Mouse (Mus musculus): ENCODE data around the gene Celf2.

Celf2 gene

DNA sequence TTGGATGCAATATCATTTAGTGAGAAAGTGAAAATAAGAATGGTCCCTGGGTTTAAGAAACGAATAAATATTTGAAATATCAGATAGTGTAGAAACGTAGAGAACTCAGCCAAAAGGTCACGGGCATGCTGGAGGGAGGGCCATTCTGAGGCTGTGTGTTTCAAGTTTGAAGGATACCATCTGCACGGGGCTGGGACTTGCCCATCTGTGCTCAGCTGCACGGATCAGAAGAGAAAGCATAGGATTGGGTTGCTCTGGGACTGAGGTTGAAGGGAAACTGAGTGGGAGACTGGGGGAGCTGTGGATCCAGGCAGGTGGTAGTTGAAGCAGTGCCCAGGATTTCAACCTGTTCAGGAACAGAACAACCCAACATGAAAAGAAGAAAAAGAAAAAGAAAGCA lies 483.8 kb downstream of the Celf2 start:
- no peak for TF ChIP-seq GATA4 (IDR thresholded peaks at IDR 0.05; ENCODE audit: insufficient replicate concordance, low read length)

DNA sequence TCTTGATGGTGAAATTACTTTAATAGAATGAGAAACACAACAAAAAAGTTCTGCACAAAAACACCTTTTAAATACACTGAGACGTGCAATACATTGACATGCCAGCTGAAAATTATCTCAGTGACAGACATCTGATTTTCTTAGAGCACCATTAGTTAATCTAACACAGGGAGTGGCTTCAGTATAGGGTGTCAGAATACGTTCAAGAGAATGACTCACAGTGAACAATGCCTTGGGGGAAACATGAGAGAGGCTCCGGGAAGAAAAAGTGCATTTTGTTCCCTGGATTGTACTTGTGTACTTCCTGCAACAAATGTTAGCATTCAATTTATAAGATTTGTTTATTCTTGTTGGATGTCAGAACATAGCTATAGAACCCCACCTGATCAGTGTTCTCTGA lies 487.2 kb downstream of the Celf2 start:
- TF ChIP-seq GATA4 (IDR thresholded peaks at IDR 0.05; ENCODE audit: insufficient replicate concordance, low read length): no peak

DNA sequence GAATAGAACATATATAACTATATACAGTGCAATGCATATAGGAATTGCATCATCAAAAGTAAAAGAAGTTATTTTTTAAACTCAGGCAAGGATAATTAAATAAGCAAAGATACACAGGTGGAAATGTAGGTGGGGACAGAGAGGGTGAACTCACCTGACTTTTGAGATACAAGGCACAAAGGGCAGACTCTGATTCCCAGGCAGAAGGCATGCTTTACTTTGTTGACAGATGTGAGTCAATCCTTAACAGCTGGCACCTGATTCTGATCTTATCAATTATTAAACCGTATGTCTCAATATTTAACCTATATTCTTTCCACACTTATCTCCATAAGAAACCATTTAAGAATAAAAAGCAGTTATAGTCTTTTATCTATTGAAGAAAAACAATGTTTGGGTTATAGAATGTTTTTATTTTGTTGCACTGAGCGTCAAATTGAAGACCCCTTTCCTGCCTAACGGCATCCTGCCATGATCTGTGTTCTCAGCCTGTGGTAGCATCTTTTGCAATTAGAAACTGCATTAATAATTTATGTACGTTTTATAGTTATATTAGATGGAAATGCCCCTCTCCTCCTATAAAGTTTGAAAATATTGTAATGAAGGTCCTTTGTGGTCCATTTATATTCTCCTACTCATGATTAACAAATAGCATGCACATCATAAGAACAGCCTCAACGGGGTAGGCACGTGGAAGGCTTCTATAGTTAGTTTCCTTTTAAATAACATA lies 491.8 kb downstream of the Celf2 start:
- TF ChIP-seq GATA4 (IDR thresholded peaks at IDR 0.05; ENCODE audit: insufficient replicate concordance, low read length): no peak

DNA sequence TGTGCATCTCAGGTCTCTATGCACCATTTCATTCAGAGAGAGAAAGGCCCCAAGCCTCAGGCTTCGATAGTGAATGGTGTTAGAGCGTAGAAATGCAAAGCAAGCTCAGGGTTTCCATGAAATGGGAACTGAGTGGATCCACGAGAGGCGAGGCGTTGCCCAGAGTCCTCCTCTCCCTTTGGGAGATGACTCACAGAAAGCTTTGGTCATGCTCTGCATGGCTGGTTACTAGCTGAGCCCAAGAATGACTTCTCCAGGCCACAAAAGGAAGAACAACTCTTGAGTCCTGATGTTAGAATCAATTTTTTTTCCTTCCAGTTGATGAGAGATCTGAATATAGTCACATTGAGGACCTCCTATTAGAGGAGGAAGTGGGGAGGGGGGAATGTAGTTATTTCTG lies 496.2 kb downstream of the Celf2 start:
- TF ChIP-seq GATA4 (IDR thresholded peaks at IDR 0.05; ENCODE audit: insufficient replicate concordance, low read length): no peak

DNA sequence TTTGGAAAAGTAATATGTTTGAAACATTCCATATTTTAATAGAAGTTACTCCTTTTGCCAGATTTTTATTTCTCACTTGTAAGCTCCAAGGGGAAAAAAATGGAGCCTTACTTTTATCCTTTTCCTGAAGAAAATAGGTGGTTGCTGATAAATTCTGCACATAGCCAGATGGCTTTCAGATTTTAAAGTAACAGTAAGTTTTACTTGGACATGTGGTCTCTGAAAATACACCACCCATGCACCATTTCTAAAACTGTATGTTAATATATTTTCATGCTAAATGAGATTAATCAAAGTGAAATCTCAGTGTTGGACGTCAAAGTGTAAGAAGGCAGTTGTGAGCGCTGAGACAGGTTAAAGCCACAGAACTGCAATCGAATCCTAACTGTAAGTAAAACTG lies 502.5 kb downstream of the Celf2 start:
- no peak for TF ChIP-seq GATA4 (IDR thresholded peaks at IDR 0.05; ENCODE audit: insufficient replicate concordance, low read length)

DNA sequence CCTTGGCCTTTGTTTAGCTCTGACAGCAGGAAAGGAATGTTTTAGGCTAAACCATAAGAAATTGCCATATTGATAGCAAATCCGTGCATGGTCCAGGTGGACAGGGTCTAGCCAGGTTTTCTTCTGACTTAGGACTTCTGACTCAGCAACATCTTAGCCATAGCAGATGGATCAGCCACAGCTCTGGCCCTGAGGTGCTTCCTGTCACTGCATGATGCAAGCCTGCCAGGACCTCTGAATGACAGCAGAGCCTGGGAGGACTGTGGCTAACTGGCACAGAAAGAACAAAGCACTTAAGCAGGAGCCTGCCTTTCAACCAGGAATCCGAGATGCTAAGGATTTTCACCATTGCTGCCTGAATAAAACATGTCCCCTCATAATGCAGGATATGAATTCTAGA lies 507.4 kb downstream of the Celf2 start:
- no peak for TF ChIP-seq GATA4 (IDR thresholded peaks at IDR 0.05; ENCODE audit: insufficient replicate concordance, low read length)

DNA sequence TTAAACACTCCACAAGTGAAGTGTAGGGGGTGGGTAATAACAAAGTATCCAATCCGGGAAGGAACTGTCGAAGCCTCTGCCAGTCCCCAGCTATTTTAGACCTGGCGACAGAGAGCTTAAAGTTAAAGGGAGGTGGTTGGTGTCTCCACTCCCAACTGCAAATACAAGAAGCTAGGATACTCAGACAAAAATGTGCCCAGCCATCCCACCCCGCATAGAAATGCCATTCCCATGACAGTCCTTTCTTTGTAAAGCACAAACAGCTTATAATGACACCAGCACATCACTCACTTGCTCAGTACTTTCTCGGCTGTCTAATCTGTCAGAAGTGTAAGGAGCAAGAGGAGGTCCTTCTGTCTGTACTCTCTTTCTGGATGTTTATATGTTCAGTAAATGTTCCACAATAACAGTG lies 518.3 kb downstream of the Celf2 start:
- no peak for TF ChIP-seq GATA4 (IDR thresholded peaks at IDR 0.05; ENCODE audit: insufficient replicate concordance, low read length)

DNA sequence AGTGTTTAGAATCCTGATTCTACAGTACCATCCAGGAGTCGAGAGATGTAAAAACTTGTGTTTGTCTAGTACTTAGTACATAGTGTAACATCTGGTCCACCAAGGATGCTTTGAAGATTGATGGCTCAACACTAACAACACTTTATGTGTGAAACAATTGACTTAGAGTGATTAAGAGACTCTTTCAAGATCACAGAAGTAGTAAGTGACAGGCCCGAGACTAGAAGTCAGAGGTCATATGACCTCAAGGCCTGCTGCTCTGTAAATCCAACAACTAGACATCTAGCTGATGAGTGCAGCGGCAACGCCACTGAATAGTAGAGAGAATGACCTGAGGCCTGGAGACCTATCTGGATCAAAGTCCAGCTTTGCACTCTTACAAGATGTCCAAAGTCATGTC lies 523.7 kb downstream of the Celf2 start:
- no peak for TF ChIP-seq GATA4 (IDR thresholded peaks at IDR 0.05; ENCODE audit: insufficient replicate concordance, low read length)

DNA sequence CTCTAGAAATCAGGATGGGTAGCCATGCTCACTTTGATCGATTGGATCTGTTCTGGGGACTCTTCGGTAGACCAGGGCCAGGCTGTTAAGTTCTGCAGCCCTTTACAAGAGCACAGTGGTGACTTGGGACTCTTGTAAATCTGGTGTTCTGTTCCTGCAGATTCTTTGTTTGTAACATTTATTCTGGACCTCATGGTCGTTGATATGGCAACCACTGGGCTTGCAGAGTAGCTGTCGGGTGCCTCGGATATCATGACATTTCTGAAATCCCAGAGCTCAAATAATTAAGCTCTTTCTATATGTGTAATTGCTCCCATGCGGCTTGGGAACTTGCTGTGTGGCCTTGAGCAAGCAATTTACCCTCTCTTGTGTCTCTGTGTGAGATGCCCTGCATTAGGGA lies 525.5 kb downstream of the Celf2 start:
- TF ChIP-seq GATA4 (IDR thresholded peaks at IDR 0.05; ENCODE audit: insufficient replicate concordance, low read length): no peak

DNA sequence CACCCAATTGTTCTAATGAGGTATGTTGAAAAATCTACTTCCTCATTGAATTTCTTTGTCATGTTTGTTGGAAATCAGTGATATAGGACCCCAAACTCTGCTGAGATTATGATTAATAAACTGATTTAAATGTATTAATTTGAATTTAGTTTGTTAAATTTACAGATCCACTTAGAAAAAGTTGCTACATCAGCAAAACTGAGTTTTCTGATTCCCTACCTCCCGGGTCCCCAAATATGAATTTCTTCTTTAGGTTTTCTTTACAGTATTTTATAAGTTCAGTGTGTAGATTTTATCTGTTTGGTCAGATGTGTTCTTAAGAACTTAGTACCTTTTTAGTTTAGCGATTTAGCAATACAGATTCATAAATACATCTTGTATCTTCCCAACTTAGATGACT lies 533.1 kb downstream of the Celf2 start:
- TF ChIP-seq GATA4 (IDR thresholded peaks at IDR 0.05; ENCODE audit: insufficient replicate concordance, low read length): no peak

DNA sequence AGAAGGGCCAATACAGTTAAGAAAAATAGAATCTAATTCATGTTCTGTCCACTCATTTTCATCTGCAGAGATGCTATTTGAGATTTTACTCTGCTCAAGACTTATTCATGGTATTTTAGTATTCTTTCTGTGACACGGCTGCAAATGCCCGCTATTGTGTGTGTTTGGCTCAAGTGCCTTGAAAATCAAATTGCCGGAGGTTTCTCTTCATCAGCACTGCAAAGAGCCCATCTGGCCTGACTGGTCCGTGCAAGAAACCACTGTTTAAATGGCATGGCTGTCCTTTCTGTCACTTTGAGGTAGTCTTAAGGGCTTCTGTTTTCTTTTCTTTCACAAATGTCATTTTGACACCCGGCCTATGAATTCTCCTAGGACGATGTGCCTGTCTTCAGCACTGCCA lies 540.1 kb downstream of the Celf2 start:
- no peak for TF ChIP-seq GATA4 (IDR thresholded peaks at IDR 0.05; ENCODE audit: insufficient replicate concordance, low read length)

DNA sequence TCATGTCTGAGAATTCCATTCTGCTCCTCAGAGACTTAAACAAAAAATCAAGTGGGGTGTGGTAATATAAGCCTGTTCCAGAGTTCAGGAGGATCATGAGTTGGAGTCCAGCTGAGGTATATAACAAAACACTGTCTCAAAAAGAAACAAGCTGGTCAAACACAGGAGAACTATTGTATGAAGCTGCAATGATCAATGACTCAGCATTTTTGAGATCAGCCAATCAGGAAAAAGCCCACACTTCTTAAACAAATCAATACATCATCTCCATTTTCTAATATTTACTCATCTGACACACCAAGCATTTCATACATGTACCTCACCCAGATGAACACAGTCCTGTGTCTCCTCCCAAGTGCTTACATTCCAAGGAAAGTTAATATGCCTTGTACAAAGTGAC lies 544.1 kb downstream of the Celf2 start:
- no peak for TF ChIP-seq GATA4 (IDR thresholded peaks at IDR 0.05; ENCODE audit: insufficient replicate concordance, low read length)

DNA sequence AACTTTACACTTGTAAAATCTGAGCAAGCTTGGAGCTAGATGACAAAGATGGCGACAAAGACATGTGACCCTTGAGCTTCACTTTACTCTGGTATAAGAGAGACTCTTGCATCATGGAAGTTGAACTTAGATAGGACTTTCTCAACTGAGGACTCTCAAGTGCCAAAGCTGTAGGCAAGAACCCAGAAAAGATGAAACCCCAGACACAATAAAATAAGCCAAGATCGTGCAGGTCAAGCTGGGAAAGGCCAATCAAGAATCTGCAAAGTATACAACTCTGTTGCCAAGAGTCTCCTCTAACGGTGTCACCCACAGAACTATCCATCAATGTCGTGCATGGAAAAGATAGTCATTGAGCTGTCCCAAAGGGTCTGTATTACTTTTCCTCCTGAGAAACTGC lies 558.7 kb downstream of the Celf2 start:
- no peak for TF ChIP-seq GATA4 (IDR thresholded peaks at IDR 0.05; ENCODE audit: insufficient replicate concordance, low read length)

DNA sequence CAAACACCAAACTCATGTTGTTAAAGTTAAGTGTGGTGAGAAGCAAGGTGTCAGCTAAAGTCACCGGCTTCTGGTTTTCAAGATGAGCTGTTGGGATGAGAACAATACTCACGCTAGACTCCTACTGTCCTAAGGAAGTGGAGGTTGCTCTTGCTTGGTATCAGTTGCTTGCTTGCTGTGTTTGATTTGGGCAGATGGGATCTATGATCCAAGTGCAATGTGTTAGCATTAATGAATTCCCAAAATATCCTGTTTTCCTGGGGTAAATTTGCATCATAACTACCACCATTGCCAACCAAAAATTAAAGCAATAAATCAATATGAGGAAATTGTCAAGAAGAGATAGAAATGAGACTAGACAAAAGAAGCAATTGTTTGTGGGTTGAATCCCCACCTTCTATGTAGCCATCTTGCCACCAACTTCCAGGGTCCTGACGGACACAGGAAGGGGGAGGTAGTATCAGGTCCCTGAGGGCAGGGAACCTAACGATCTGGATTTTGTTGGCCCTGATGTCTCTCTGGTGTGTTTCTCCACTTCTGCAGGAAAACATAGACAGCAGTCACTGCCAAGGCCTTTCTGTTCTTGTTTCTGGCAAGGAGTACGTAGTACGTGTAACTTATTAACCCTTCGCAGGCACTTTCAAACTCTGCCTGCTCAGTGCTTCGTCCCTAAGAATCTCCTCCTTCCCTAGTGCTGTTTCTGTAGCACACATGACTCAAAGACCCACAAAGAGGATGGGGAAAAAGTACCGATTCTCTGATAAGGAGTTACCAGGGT lies 563.5 kb downstream of the Celf2 start:
- no peak for TF ChIP-seq GATA4 (IDR thresholded peaks at IDR 0.05; ENCODE audit: insufficient replicate concordance, low read length)

DNA sequence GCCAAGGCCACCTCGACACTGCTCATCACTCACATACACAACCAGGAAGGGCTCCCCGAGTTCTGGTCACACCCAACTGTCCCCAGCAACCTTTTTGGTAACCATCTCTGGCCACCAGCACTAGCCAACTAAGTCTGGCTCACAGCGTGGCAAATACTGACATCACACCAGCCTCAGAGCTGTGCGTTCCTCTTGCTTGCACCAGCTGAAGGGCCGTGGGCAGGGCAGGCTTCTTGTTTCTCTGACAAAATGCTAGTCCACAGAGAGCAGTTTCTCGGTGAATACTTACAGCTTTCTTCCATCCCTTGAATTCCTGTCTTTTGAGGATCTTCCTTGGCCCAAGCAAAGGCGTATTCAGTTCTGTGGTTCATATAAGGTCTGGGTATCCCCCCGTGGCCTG lies 565.7 kb downstream of the Celf2 start:
- TF ChIP-seq GATA4 (IDR thresholded peaks at IDR 0.05; ENCODE audit: insufficient replicate concordance, low read length): no peak

DNA sequence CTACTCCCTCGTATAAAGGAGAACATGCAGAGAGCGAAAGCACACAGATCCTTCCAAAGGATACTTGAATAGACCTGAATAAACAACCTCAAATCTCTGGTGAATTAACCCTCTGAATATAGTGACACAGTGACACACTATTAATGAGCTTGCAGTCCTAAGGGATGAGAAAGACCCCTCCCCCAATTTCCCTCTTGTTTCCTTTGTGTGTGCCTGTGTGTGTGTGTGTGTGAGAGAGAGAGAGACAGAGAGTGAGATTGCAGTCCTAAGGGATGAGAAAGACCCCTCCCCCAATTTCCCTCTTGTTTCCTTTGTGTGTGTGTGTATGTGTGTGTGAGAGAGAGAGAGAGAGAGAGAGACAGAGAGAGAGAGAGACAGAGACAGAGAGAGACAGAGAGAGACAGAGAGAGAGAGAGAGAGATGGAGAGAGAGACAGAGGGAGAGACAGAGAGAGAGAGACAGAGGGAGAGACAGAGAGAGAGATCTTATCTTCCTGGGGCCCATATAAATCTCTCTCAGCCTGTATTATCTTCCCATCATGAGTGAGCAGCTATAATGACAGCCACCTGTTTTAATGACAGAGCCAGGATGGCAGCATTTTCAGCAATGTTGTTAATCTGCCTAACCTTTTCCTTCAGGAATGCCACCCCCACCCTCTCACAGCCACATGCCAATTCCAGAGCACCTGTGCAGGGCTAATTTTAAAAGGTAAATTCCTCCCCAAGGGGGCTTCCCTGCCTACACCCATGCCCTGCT lies 566.5 kb downstream of the Celf2 start:
- TF ChIP-seq GATA4 (IDR thresholded peaks at IDR 0.05; ENCODE audit: insufficient replicate concordance, low read length): no peak
